Mouse (Mus musculus) thymus, adult 2 months (tissue): Measurements from ENCODE around the gene B3galnt2.

Experiments used
- CTCF ChIP-seq: fragments of 200-500 bp; IDR thresholded peaks from 2 replicates; pipeline ENCODE4 v1.5.1; 2012; ENCODE audit warnings: mild to moderate bottlenecking, control low read depth, low read length, moderate library complexity, borderline replicate concordance; ENCODE audit not compliant: control insufficient read depth, poor library complexity, insufficient read depth; ENCODE audit errors: extremely low read depth
- POLR2A ChIP-seq: fragments of 200-500 bp; IDR thresholded peaks from 2 replicates; pipeline ENCODE4 v1.6.1; 2012; ENCODE audit warnings: mild to moderate bottlenecking, low read length, control low read depth, moderate library complexity; ENCODE audit not compliant: control insufficient read depth, poor library complexity, insufficient read depth; ENCODE audit errors: extremely low read depth

GRCm38 (mm10) chr13:13966172-13966571 is 11.9 kb downstream of the B3galnt2 start:
- no peak for TF ChIP-seq CTCF
- no peak for TF ChIP-seq POLR2A
